Comparison of ENCODE assay signal across 8 mouse cellular contexts in the genomic region with DNA sequence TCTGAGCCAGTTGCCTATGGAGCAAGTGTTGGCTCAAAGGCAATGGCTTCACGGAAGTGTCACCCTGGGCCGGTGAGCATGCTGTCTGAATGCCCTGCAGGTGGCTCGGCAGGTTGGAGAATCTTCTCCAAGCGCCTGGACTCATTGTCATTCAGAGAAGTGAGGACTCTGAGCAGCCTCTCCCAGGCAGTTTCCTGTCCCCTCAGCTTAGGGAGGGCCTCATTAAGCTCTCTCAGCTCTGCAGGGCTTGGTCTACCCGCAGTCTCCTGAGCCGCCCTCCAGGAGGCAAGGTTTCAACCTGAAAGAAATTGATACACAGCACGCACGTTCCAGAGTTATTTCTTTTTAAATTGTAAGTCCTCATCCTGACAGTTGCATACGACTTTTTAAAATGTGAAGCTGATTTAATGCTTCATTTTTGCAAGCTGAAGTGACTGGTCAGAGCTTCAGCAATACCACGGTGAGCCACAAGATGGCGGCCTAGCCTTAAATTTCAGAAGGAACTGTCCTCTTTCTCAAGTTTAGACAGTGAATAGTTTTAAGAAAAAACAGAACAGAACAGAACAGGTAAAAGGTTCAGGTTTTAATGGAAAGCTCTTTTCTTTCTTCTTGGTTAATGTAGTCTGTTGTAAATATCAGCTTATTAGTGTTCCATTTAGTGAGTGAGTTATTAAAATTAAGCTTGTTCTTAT. TPM values are rescaled to one million over a fixed set of nuclear protein-coding genes. Genes with fewer than 3 reads are reported as not detected.
A peak's percentile ranks its signal among the peaks of the same experiment; 100 is the strongest.
DNase-seq lines count a peak whose midpoint lies in the region; ATAC-seq and TF ChIP-seq lines count a peak whose summit lies in the region.

No protein-coding gene starts in this region.

- DNase-seq in B cell, adult 2 months = peak; percentile 72 to 74
- DNase-seq in adrenal gland, adult (ENCODE audit: inconsistent age in 2 of 2, low spot score in 1 of 2) = peak; percentile 63 to 90
- DNase-seq in embryo, embryonic 10 days (ENCODE audit: low spot score) = peak; percentile 83
- DNase-seq in gastrocnemius, postnatal 10 days = peak; percentile 87
- DNase-seq in liver, adult 2 months (ENCODE audit: extremely low read depth, low read depth, low spot score) = peak; percentile 46
- peak; percentile 73 for DNase-seq in neural tube, embryonic 10.5 days (ENCODE audit: extremely low spot score, low spot score)
- DNase-seq in telencephalon, adult 2 months (ENCODE audit: low read depth, low spot score) = peak; percentile 65

- peaks cover 2% of the 10 kb centered on the region; the same call in 1 of the 2 replicates for H3K36me3 ChIP-seq in kidney, embryonic 15.5 days
- no peaks in the 10 kb centered on the region for H3K36me3 ChIP-seq in liver, adult 2 months (ENCODE audit: control insufficient read depth, insufficient read depth, low read length)

- 12% methylated on average over 11 of the region's 11 CpGs for WGBS in kidney, embryonic 15.5 days
- 45% methylated on average over 11 of the region's 11 CpGs for WGBS in liver, adult 2 months

- no peaks in the 10 kb centered on the region for H3K9me3 ChIP-seq in kidney, embryonic 15.5 days (replicated peaks)

- ATAC-seq in kidney, embryonic 15.5 days (replicated peaks; ENCODE audit: low FRiP score) = peak; percentile 67

- H3K27me3 ChIP-seq in kidney, embryonic 15.5 days = no peaks in the 10 kb centered on the region
- H3K27me3 ChIP-seq in liver, adult 2 months (ENCODE audit: control insufficient read depth, insufficient read depth, low read length) = no peaks in the 10 kb centered on the region

- no peaks in the 10 kb centered on the region; the same call in 1 of the 2 replicates for H3K79me2 ChIP-seq in liver, adult 2 months (ENCODE audit: control insufficient read depth, insufficient read depth, low read length)

- H3K4me3 ChIP-seq in kidney, embryonic 15.5 days (replicated peaks) = no peak overlapping the region
- H3K4me3 ChIP-seq in liver, adult 2 months (ENCODE audit: insufficient read depth, low read depth, low read length) = no peak overlapping the region

- no peak overlapping the region for H3K27ac ChIP-seq in kidney, embryonic 15.5 days
- no peak overlapping the region for H3K27ac ChIP-seq in liver, adult 2 months (replicated peaks; ENCODE audit: insufficient read depth, low read depth, low read length)

- no peak for TF ChIP-seq POLR2A in liver, adult 2 months (IDR thresholded peaks at IDR 0.05; ENCODE audit: extremely low read depth, insufficient read depth, low read length)

- TF ChIP-seq CTCF in liver, adult 2 months (IDR thresholded peaks at IDR 0.05; ENCODE audit: low read depth, low read length) = peak; percentile 66

- H3K9ac ChIP-seq in kidney, embryonic 15.5 days = no peak overlapping the region
- no peak overlapping the region for H3K9ac ChIP-seq in liver, adult 2 months (ENCODE audit: low read depth, low read length)

- H3K4me1 ChIP-seq in kidney, embryonic 15.5 days = peaks cover 3% of the 10 kb centered on the region; the same call in 1 of the 2 replicates
- H3K4me1 ChIP-seq in liver, adult 2 months (ENCODE audit: control insufficient read depth, insufficient read depth, low read length) = no peaks in the 10 kb centered on the region

- H3K4me2 ChIP-seq in kidney, embryonic 15.5 days = no peak overlapping the region

RNA-seq across cellular contexts. Expression of a gene that starts 47.7 kb away (rescaled TPM):
- 10 to 100 TPM; 28.1 to 29.5 TPM for total RNA-seq in gastrocnemius, postnatal 10 days (2021)
- polyA plus RNA-seq in kidney, embryonic 15.5 days (2015; fragmentation: Nextera tagmentation; extraction: Ambion mirVana) = 26.9 and 27.9 TPM in 2 replicates
- 7.2 and 9.7 TPM in 2 replicates for total RNA-seq in liver, adult 2 months (2014; rRNA removed)
- polyA plus RNA-seq in liver, adult 2 months (2012; rRNA removed) = 0.77 and 1.1 TPM in 2 replicates
